Mouse (Mus musculus) E14TG2a.4 (cell line): ENCODE results near the gene Dicer1.

Experiments used
- CTCF ChIP-seq: conservative IDR thresholded peaks from 2 replicates; pipeline ENCODE4 v1.5.1; 2014; ENCODE audit warnings: low read length
- NANOG ChIP-seq: IDR thresholded peaks from 2 replicates; pipeline ENCODE4 v1.6.1; 2014; ENCODE audit warnings: borderline replicate concordance, low read length, mixed read lengths
- POU5F1 ChIP-seq: IDR thresholded peaks from 2 replicates; pipeline ENCODE4 v1.6.1; 2014; ENCODE audit warnings: low read length, borderline replicate concordance

GRCm38 (mm10) chr12:104747252-104747651 is 4.5 kb downstream of the Dicer1 start:
- TF ChIP-seq CTCF (no peak), NANOG (no peak), POU5F1 (no peak)
